Comparison of ENCODE assay signal across 15 mouse cellular contexts in genomic region chr11:14769448-14770357, GRCm38 (mm10).
DNase-seq lines count a peak whose midpoint lies in the region; ATAC-seq and TF ChIP-seq lines count a peak whose summit lies in the region.
"Had no signal": no experiment of that assay in that cellular context is flagged by ENCODE, and none has a peak within 500 bp of the region (broad histone marks: within the 10 kb centered on the region; RNA-seq: fewer than 3 reads in every experiment).

No protein-coding gene starts in this region.

- no peaks in the 10 kb centered on the region for H3K36me3 ChIP-seq in forebrain, embryonic 14.5 days (ENCODE audit: control insufficient read depth, insufficient read depth, low read length)
- H3K36me3 ChIP-seq in forebrain, embryonic 12.5 days (replicated peaks) = no peaks in the 10 kb centered on the region
- no peaks in the 10 kb centered on the region for H3K36me3 ChIP-seq in hindbrain, embryonic 16.5 days (ENCODE audit: control insufficient read depth, insufficient read depth, low read length)
- no peaks in the 10 kb centered on the region for H3K36me3 ChIP-seq in hindbrain, embryonic 12.5 days
- no peaks in the 10 kb centered on the region for H3K36me3 ChIP-seq in neural tube, embryonic 15.5 days
- H3K36me3 ChIP-seq in midbrain, postnatal 0 days (ENCODE audit: insufficient read depth, low read length) = no peaks in the 10 kb centered on the region
- H3K36me3 ChIP-seq: intestine, embryonic 15.5 days; limb, embryonic 15.5 days had no signal

- TF ChIP-seq CTCF in midbrain, postnatal 0 days (IDR thresholded peaks at IDR 0.05) = no peak

- peak; percentile 23 for DNase-seq in forebrain, embryonic 14.5 days (ENCODE audit: low spot score)
- DNase-seq in neural tube, embryonic 10.5 days (ENCODE audit: extremely low spot score, low spot score) = no peak
- peak; percentile 18 for DNase-seq in midbrain, postnatal 0 days (ENCODE audit: low spot score)
- DNase-seq: adrenal gland, postnatal 36 days; lung, adult 18-20 months; lung, postnatal 4 days; right cerebral cortex, postnatal 14 days; thymus, adult 2 months had no signal

- no peaks in the 10 kb centered on the region for H3K27me3 ChIP-seq in forebrain, embryonic 14.5 days (replicated peaks; ENCODE audit: control insufficient read depth, insufficient read depth, low read length)
- H3K27me3 ChIP-seq in forebrain, embryonic 12.5 days = no peaks in the 10 kb centered on the region
- H3K27me3 ChIP-seq in hindbrain, embryonic 16.5 days (replicated peaks; ENCODE audit: control insufficient read depth, insufficient read depth, low read length) = no peaks in the 10 kb centered on the region
- H3K27me3 ChIP-seq in hindbrain, embryonic 12.5 days = no peaks in the 10 kb centered on the region
- no peaks in the 10 kb centered on the region for H3K27me3 ChIP-seq in neural tube, embryonic 15.5 days (replicated peaks)
- no peaks in the 10 kb centered on the region for H3K27me3 ChIP-seq in midbrain, postnatal 0 days (ENCODE audit: insufficient read depth, low read length)
- H3K27me3 ChIP-seq: intestine, embryonic 15.5 days; limb, embryonic 15.5 days had no signal

- H3K4me3 ChIP-seq in forebrain, embryonic 14.5 days (ENCODE audit: low read depth, low read length) = no peak overlapping the region
- H3K4me3 ChIP-seq in forebrain, embryonic 12.5 days (replicated peaks) = no peak overlapping the region
- 0 out of 2 replicates have a peak overlapping the region, but pooled peaks have one; percentile 6 for H3K4me3 ChIP-seq in hindbrain, embryonic 16.5 days (ENCODE audit: low read length)
- H3K4me3 ChIP-seq in hindbrain, embryonic 12.5 days = no peak overlapping the region
- no peak overlapping the region for H3K4me3 ChIP-seq in neural tube, embryonic 15.5 days (replicated peaks)
- no peak overlapping the region for H3K4me3 ChIP-seq in midbrain, postnatal 0 days (ENCODE audit: low read depth, low read length)
- H3K4me3 ChIP-seq: intestine, embryonic 15.5 days; limb, embryonic 15.5 days had no signal

- no peak overlapping the region for H3K27ac ChIP-seq in forebrain, embryonic 14.5 days (ENCODE audit: low read depth, low read length)
- no peak overlapping the region for H3K27ac ChIP-seq in forebrain, embryonic 12.5 days
- no peak overlapping the region for H3K27ac ChIP-seq in hindbrain, embryonic 16.5 days (ENCODE audit: low read depth, low read length)
- no peak overlapping the region for H3K27ac ChIP-seq in hindbrain, embryonic 12.5 days
- H3K27ac ChIP-seq in neural tube, embryonic 15.5 days (replicated peaks) = 0 out of 2 replicates have a peak overlapping the region, but pooled peaks have one; percentile 37
- H3K27ac ChIP-seq in midbrain, postnatal 0 days (ENCODE audit: low read depth, low read length) = no peak overlapping the region
- H3K27ac ChIP-seq: intestine, embryonic 15.5 days; kidney, postnatal 0 days; limb, embryonic 15.5 days had no signal

- peak; percentile 46; the same call in 1 of the 2 replicates for ATAC-seq in forebrain, embryonic 14.5 days
- ATAC-seq in forebrain, embryonic 12.5 days (ENCODE audit: low FRiP score) = no peak
- ATAC-seq in hindbrain, embryonic 16.5 days = peak; percentile 77
- ATAC-seq in hindbrain, embryonic 12.5 days (ENCODE audit: low FRiP score) = no peak
- no peak for ATAC-seq in neural tube, embryonic 15.5 days (ENCODE audit: low FRiP score)
- ATAC-seq in midbrain, postnatal 0 days (ENCODE audit: low FRiP score) = no peak
- ATAC-seq: intestine, embryonic 15.5 days had no signal

- 32% methylated on average over 9 of the region's 9 CpGs for WGBS in forebrain, embryonic 14.5 days
- 42% methylated on average over 9 of the region's 9 CpGs for WGBS in forebrain, embryonic 12.5 days
- 35% methylated on average over 9 of the region's 9 CpGs for WGBS in hindbrain, embryonic 16.5 days
- WGBS in hindbrain, embryonic 12.5 days = 41% methylated on average over 9 of the region's 9 CpGs
- 39% methylated on average over 9 of the region's 9 CpGs for WGBS in neural tube, embryonic 15.5 days
- 25% methylated on average over 9 of the region's 9 CpGs for WGBS in midbrain, postnatal 0 days

- no peaks in the 10 kb centered on the region for H3K4me1 ChIP-seq in forebrain, embryonic 14.5 days (ENCODE audit: control insufficient read depth, insufficient read depth, low read length)
- 0 out of 2 replicates have a peak, but pooled peaks cover 3% of the 10 kb centered on the region for H3K4me1 ChIP-seq in forebrain, embryonic 12.5 days
- no peaks in the 10 kb centered on the region for H3K4me1 ChIP-seq in hindbrain, embryonic 16.5 days (ENCODE audit: control insufficient read depth, insufficient read depth, low read depth, low read length)
- no peaks in the 10 kb centered on the region for H3K4me1 ChIP-seq in hindbrain, embryonic 12.5 days
- no peaks in the 10 kb centered on the region for H3K4me1 ChIP-seq in neural tube, embryonic 15.5 days
- H3K4me1 ChIP-seq in midbrain, postnatal 0 days (ENCODE audit: insufficient read depth, low read length) = no peaks in the 10 kb centered on the region
- H3K4me1 ChIP-seq: intestine, embryonic 15.5 days; limb, embryonic 15.5 days had no signal

- H3K9me3 ChIP-seq in forebrain, embryonic 14.5 days (replicated peaks; ENCODE audit: control insufficient read depth, low read length) = no peaks in the 10 kb centered on the region
- H3K9me3 ChIP-seq in forebrain, embryonic 12.5 days = no peaks in the 10 kb centered on the region
- H3K9me3 ChIP-seq in hindbrain, embryonic 16.5 days (ENCODE audit: control insufficient read depth, low read length) = no peaks in the 10 kb centered on the region
- no peaks in the 10 kb centered on the region for H3K9me3 ChIP-seq in hindbrain, embryonic 12.5 days (replicated peaks)
- H3K9me3 ChIP-seq in neural tube, embryonic 15.5 days (replicated peaks) = no peaks in the 10 kb centered on the region
- H3K9me3 ChIP-seq in midbrain, postnatal 0 days (ENCODE audit: low read length) = no peaks in the 10 kb centered on the region
- H3K9me3 ChIP-seq: intestine, embryonic 15.5 days; limb, embryonic 15.5 days had no signal

- H3K4me2 ChIP-seq in forebrain, embryonic 14.5 days (ENCODE audit: low read length) = no peak overlapping the region
- no peak overlapping the region for H3K4me2 ChIP-seq in forebrain, embryonic 12.5 days
- H3K4me2 ChIP-seq in hindbrain, embryonic 16.5 days (ENCODE audit: low read length) = peak overlapping the region; percentile 27
- H3K4me2 ChIP-seq in hindbrain, embryonic 12.5 days (replicated peaks) = no peak overlapping the region
- peak overlapping the region; percentile 26; the same call in 1 of the 2 replicates for H3K4me2 ChIP-seq in neural tube, embryonic 15.5 days
- H3K4me2 ChIP-seq in midbrain, postnatal 0 days (ENCODE audit: low read depth, low read length, poor library complexity, severe bottlenecking) = no peak overlapping the region
- H3K4me2 ChIP-seq: intestine, embryonic 15.5 days; limb, embryonic 15.5 days had no signal

- H3K9ac ChIP-seq in forebrain, embryonic 14.5 days (ENCODE audit: low read length) = no peak overlapping the region
- H3K9ac ChIP-seq in forebrain, embryonic 12.5 days = no peak overlapping the region
- no peak overlapping the region for H3K9ac ChIP-seq in hindbrain, embryonic 16.5 days (ENCODE audit: low read depth, low read length)
- H3K9ac ChIP-seq in hindbrain, embryonic 12.5 days = no peak overlapping the region
- H3K9ac ChIP-seq in neural tube, embryonic 15.5 days (replicated peaks) = no peak overlapping the region
- no peak overlapping the region for H3K9ac ChIP-seq in midbrain, postnatal 0 days (replicated peaks; ENCODE audit: low read length, poor library complexity, severe bottlenecking)
- H3K9ac ChIP-seq: intestine, embryonic 15.5 days; limb, embryonic 15.5 days had no signal

Comparison
In these comparisons a context has a peak if more than half of its experiments do, and no peak if none do; other contexts are left out.
1. ATAC-seq: peak in forebrain, embryonic 14.5 days (single experiment) and hindbrain, embryonic 16.5 days (single experiment); none in forebrain, embryonic 12.5 days (single experiment), hindbrain, embryonic 12.5 days (single experiment), neural tube, embryonic 15.5 days (single experiment) and midbrain, postnatal 0 days (single experiment).
2. H3K4me2 ChIP-seq: peak in hindbrain, embryonic 16.5 days (single experiment) and neural tube, embryonic 15.5 days (single experiment); none in forebrain, embryonic 14.5 days (single experiment), forebrain, embryonic 12.5 days (single experiment), hindbrain, embryonic 12.5 days (single experiment) and midbrain, postnatal 0 days (single experiment).